Mouse (Mus musculus) bone marrow macrophage, adult 2 months (primary cell): ENCODE measurements around the gene Prl8a1. TPM values are rescaled to one million over a fixed set of nuclear protein-coding genes. Genes with fewer than 3 reads are reported as not detected.

Source experiments
- H3K27ac ChIP-seq: 2 replicates; pipeline ENCODE4 v1.5.1; 2012; ENCODE audit warnings: low read depth, low read length; ENCODE audit not compliant: insufficient read depth
- H3K4me1 ChIP-seq: 2 replicates; pipeline ENCODE4 v1.6.1; 2012; ENCODE audit warnings: low read length; ENCODE audit not compliant: control insufficient read depth, insufficient read depth
- H3K4me3 ChIP-seq: 2 replicates; pipeline ENCODE4 v1.5.1; 2012; ENCODE audit warnings: mild to moderate bottlenecking, low read length, moderate library complexity; ENCODE audit not compliant: insufficient read depth
- CTCF ChIP-seq: IDR thresholded peaks from 2 replicates; pipeline ENCODE4 v1.5.1; 2012; ENCODE audit warnings: low read depth, mild to moderate bottlenecking, low read length, moderate library complexity
- POLR2A ChIP-seq: IDR thresholded peaks from 2 replicates; pipeline ENCODE4 v1.6.1; 2012; ENCODE audit warnings: mild to moderate bottlenecking, low read depth, low read length, borderline replicate concordance
- polyA plus RNA-seq: library from polyadenylated mRNA; stranded (reverse); fragments of >200 nt; gene quantifications from 2 replicates; pipeline ENCODE4 v1.2.4, GENCODE M21; 2012; ENCODE audit not compliant: missing spikeins, insufficient read depth, insufficient read length

Gene Prl8a1
- not detected in 2 replicates for polyA plus RNA-seq

- Histone ChIP-seq H3K27ac (no peak within 1 kb of the TSS), H3K4me3 (no peak within 1 kb of the TSS), H3K4me1 (no peaks in the 10 kb centered on the region)
- no peak for TF ChIP-seq POLR2A
- TF ChIP-seq CTCF = no peak
Observed at GRCm38 (mm10) chr13:27582071-27582470, at the start of gene Prl8a1. TSS of gene Prl8a1 (minus strand) at chr13:27582171.

- H3K4me1 ChIP-seq = no peaks in the 10 kb centered on the region
- TF ChIP-seq POLR2A (no peak), CTCF (no peak)
- no peak within 1 kb of the TSS for H3K4me3 ChIP-seq
- no peak within 1 kb of the TSS for H3K27ac ChIP-seq
Observed at GRCm38 (mm10) chr13:27610482-27610881, 28.5 kb upstream of the Prl8a1 start, which contains the start of gene Prl7b1. TSS of gene Prl7b1 (minus strand) at chr13:27610582.

GRCm38 (mm10) chr13:27564506-27564905 lies 17.5 kb downstream of the Prl8a1 start, which contains the start of gene Prl8a9:
TSS of gene Prl8a9 (minus strand) at chr13:27564606.
- no peak within 1 kb of the TSS for H3K27ac ChIP-seq
- no peak for TF ChIP-seq POLR2A
- no peak for TF ChIP-seq CTCF
- H3K4me3 ChIP-seq = no peak within 1 kb of the TSS
- no peaks in the 10 kb centered on the region for H3K4me1 ChIP-seq

DNA sequence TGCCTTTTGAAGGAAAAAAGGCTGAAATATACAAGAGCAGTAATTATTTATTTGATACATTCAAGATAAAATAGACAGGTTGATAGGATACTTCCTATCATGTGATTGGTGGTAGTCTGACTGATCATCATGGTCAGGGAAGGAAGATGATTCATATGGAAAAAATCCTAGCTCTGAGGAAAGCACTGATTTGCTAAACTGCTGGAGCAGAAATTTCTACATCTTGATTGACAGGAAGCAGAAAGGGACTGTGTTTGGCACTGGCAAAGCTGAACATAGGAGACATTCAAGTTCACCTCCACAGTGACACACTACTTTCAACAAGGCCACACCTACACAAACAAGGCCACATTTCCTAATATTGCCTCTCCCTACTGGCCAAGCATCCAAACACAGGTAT lies 28.6 kb downstream of the Prl8a1 start:
- no peak overlapping the region for H3K4me3 ChIP-seq

More for the DNA sequence above, 28.6 kb downstream of the Prl8a1 start:
- Histone ChIP-seq H3K27ac (no peak overlapping the region), H3K4me1 (no peaks in the 10 kb centered on the region)
- TF ChIP-seq CTCF = no peak

Other genes with a start within 250 kb of the Prl8a1 start
- gene Prl8a2, start 236.5 kb downstream of the Prl8a1 start, polyA plus RNA-seq = not detected in 2 replicates
- gene Prl2b1, start 191.3 kb downstream of the Prl8a1 start, polyA plus RNA-seq = not detected in 2 replicates
- gene Prl8a6, start 143.5 kb downstream of the Prl8a1 start, polyA plus RNA-seq = not detected in 2 replicates
- not detected in 2 replicates for gene Prl8a8, start 69.0 kb downstream of the Prl8a1 start, polyA plus RNA-seq
- not detected in 2 replicates for gene Prl8a9, start 17.6 kb downstream of the Prl8a1 start, polyA plus RNA-seq
- gene Prl7b1, start 28.4 kb upstream of the Prl8a1 start, polyA plus RNA-seq = not detected in 2 replicates
- not detected in 2 replicates for gene Prl7a1, start 60.3 kb upstream of the Prl8a1 start, polyA plus RNA-seq
- gene Prl7a2, start 85.9 kb upstream of the Prl8a1 start, polyA plus RNA-seq = not detected in 2 replicates
- gene Prl7d1, start 134.6 kb upstream of the Prl8a1 start, polyA plus RNA-seq = not detected in 2 replicates
- not detected in 2 replicates for gene Prl7c1, start 198.6 kb upstream of the Prl8a1 start, polyA plus RNA-seq
- gene Prl2a1, start 219.5 kb upstream of the Prl8a1 start, polyA plus RNA-seq = not detected in 2 replicates